Mouse (Mus musculus) CH12.LX (cell line): ENCODE results near the gene Brf1. TPM values are rescaled to one million over a fixed set of nuclear protein-coding genes. Genes with fewer than 3 reads are reported as not detected.

Source experiments
- DNase-seq: peaks from one replicate; pipeline ENCODE4 v3.0.0-alpha.2; 2013; ENCODE audit errors: extremely low read depth
- H3K27ac ChIP-seq: 2 replicates; pipeline ENCODE4 v1.5.1; 2012; ENCODE audit warnings: low read depth, mild to moderate bottlenecking, control low read depth, moderate library complexity; ENCODE audit not compliant: insufficient read depth
- H3K27me3 ChIP-seq: replicated peaks from 2 replicates; pipeline ENCODE3; 2012; ENCODE audit warnings: inconsistent platforms
- H3K36me3 ChIP-seq, 2 experiments: replicated peaks in 1 of 2; 2 replicates each; pipeline versions ENCODE3 to v1.6.1; 2012; ENCODE audit warnings: inconsistent platforms in 1 of 2, low read length in 1 of 2, mild to moderate bottlenecking in 1 of 2, mixed read lengths in 1 of 2, moderate library complexity in 1 of 2; ENCODE audit not compliant: control insufficient read depth in 1 of 2, insufficient read depth in 1 of 2
- H3K4me1 ChIP-seq, 2 experiments: 2 replicates each; pipeline ENCODE4 v1.6.1; 2012; ENCODE audit warnings: inconsistent platforms in 1 of 2, moderate library complexity in 1 of 2; ENCODE audit not compliant: insufficient read depth in 2 of 2, control insufficient read depth in 1 of 2
- H3K4me2 ChIP-seq: 2 replicates; pipeline ENCODE4 v1.6.1; 2012; ENCODE audit warnings: low read depth, mild to moderate bottlenecking, control low read depth; ENCODE audit not compliant: poor library complexity, insufficient read depth, severe bottlenecking
- H3K4me3 ChIP-seq, 3 experiments: fragments of 150-350 bp in 1 of 3; sonication (generic) in 1 of 3; replicated peaks in 1 of 3; 2 replicates each; pipeline versions ENCODE3 to v1.5.1; 2011 to 2012; ENCODE audit warnings: low read depth in 2 of 3, low read length in 2 of 3, mild to moderate bottlenecking in 2 of 3, moderate library complexity in 2 of 3, control low read depth in 1 of 3, improper control_type of control experiment in 1 of 3, inconsistent platforms in 1 of 3, mixed read lengths in 1 of 3; ENCODE audit not compliant: poor library complexity in 1 of 3
- H3K79me2 ChIP-seq: replicated peaks from 2 replicates; pipeline ENCODE4 v1.6.1; 2012; ENCODE audit warnings: mild to moderate bottlenecking, moderate library complexity; ENCODE audit not compliant: control insufficient read depth, poor library complexity, insufficient read depth, severe bottlenecking; ENCODE audit errors: extremely low read depth
- H3K9ac ChIP-seq: 2 replicates; pipeline ENCODE4 v1.6.1; 2012; ENCODE audit warnings: low read depth, mild to moderate bottlenecking, control low read depth, moderate library complexity; ENCODE audit not compliant: insufficient read depth
- H3K9me3 ChIP-seq: replicated peaks from 2 replicates; pipeline ENCODE3; 2012; ENCODE audit warnings: low read length, inconsistent platforms, mixed read lengths
- BHLHE40 ChIP-seq: IDR thresholded peaks from 2 replicates; pipeline ENCODE4 v1.6.1; 2011; ENCODE audit warnings: mild to moderate bottlenecking, low read depth, low read length, improper control_type of control experiment
- CHD1 ChIP-seq: IDR thresholded peaks from 2 replicates; pipeline ENCODE4 v1.6.1; 2012; ENCODE audit warnings: low read depth, low read length, improper control_type of control experiment, inconsistent platforms
- CHD2 ChIP-seq: IDR thresholded peaks from 2 replicates; pipeline ENCODE4 v1.6.1; 2011; ENCODE audit warnings: low read length, improper control_type of control experiment
- CTCF ChIP-seq, 2 experiments: IDR thresholded peaks in 1 of 2; conservative IDR thresholded peaks in 1 of 2; 2 replicates each; pipeline ENCODE4 v1.5.1; 2011 to 2012; ENCODE audit warnings: low read depth in 2 of 2, low read length in 2 of 2, improper control_type of control experiment in 1 of 2, inconsistent platforms in 1 of 2, mild to moderate bottlenecking in 1 of 2, moderate library complexity in 1 of 2
- E2F4 ChIP-seq: IDR thresholded peaks from 2 replicates; pipeline ENCODE4 v1.6.1; 2011; ENCODE audit warnings: low read depth, low read length, improper control_type of control experiment; ENCODE audit not compliant: insufficient replicate concordance
- ELF1 ChIP-seq: IDR thresholded peaks from 2 replicates; pipeline ENCODE4 v1.6.1; 2014; ENCODE audit warnings: low read depth, mild to moderate bottlenecking, inconsistent platforms, low read length, improper control_type of control experiment
- ETS1 ChIP-seq: conservative IDR thresholded peaks from 2 replicates; pipeline ENCODE4 v1.6.1; 2012; ENCODE audit warnings: low read depth, mild to moderate bottlenecking, inconsistent platforms, low read length, improper control_type of control experiment, moderate library complexity
- GABPA ChIP-seq: IDR thresholded peaks from 2 replicates; pipeline ENCODE4 v1.6.1; 2012; ENCODE audit warnings: low read depth, low read length, improper control_type of control experiment, inconsistent platforms; ENCODE audit not compliant: insufficient replicate concordance
- HCFC1 ChIP-seq: IDR thresholded peaks from 2 replicates; pipeline ENCODE4 v1.6.1; 2012; ENCODE audit warnings: low read depth, mild to moderate bottlenecking, inconsistent platforms, low read length, improper control_type of control experiment
- IRF4 ChIP-seq: IDR thresholded peaks from 2 replicates; pipeline ENCODE4 v1.6.1; 2014; ENCODE audit warnings: low read depth, mild to moderate bottlenecking, inconsistent platforms, low read length, improper control_type of control experiment
- JUN ChIP-seq: IDR thresholded peaks from 2 replicates; pipeline ENCODE4 v1.6.1; 2011; ENCODE audit warnings: low read depth, mild to moderate bottlenecking, low read length, improper control_type of control experiment, moderate library complexity; ENCODE audit not compliant: insufficient read depth
- JUND ChIP-seq: conservative IDR thresholded peaks from 2 replicates; pipeline ENCODE4 v1.6.1; 2011; ENCODE audit warnings: low read depth, low read length, improper control_type of control experiment
- KAT2A ChIP-seq: IDR thresholded peaks from 2 replicates; pipeline ENCODE4 v1.6.1; 2012; ENCODE audit warnings: low read length, improper control_type of control experiment, inconsistent platforms; ENCODE audit not compliant: insufficient replicate concordance
- MAFK ChIP-seq: IDR thresholded peaks from 2 replicates; pipeline ENCODE4 v1.6.1; 2011; ENCODE audit warnings: low read length, improper control_type of control experiment; ENCODE audit not compliant: insufficient replicate concordance
- MAX ChIP-seq: IDR thresholded peaks from 2 replicates; pipeline ENCODE4 v1.6.1; 2011; ENCODE audit warnings: low read length, improper control_type of control experiment
- MAZ ChIP-seq: IDR thresholded peaks from 2 replicates; pipeline ENCODE4 v1.6.1; 2012; ENCODE audit warnings: low read depth, mild to moderate bottlenecking, inconsistent platforms, low read length, improper control_type of control experiment, moderate library complexity
- MEF2A ChIP-seq: IDR thresholded peaks from 2 replicates; pipeline ENCODE4 v1.6.1; 2014; ENCODE audit warnings: low read depth, mild to moderate bottlenecking, inconsistent platforms, low read length, improper control_type of control experiment, borderline replicate concordance
- MXI1 ChIP-seq: IDR thresholded peaks from 2 replicates; pipeline ENCODE4 v1.6.1; 2011; ENCODE audit warnings: mild to moderate bottlenecking, low read depth, low read length, improper control_type of control experiment
- MYC ChIP-seq: IDR thresholded peaks from 2 replicates; pipeline ENCODE4 v1.6.1; 2011; ENCODE audit warnings: low read depth, mild to moderate bottlenecking, improper control_type of control experiment, low read length
- NELFE ChIP-seq: IDR thresholded peaks from 2 replicates; pipeline ENCODE4 v1.6.1; 2011; ENCODE audit warnings: low read depth, low read length, improper control_type of control experiment
- NRF1 ChIP-seq: IDR thresholded peaks from 2 replicates; pipeline ENCODE4 v1.6.1; 2014; ENCODE audit warnings: low read depth, mild to moderate bottlenecking, inconsistent platforms, low read length, improper control_type of control experiment, moderate library complexity
- POLR2A ChIP-seq: IDR thresholded peaks from 2 replicates; pipeline ENCODE4 v1.6.1; 2011; ENCODE audit warnings: low read depth, mild to moderate bottlenecking, improper control_type of control experiment, low read length
- RAD21 ChIP-seq: IDR thresholded peaks from 2 replicates; pipeline ENCODE4 v1.6.1; 2011; ENCODE audit warnings: low read depth, mild to moderate bottlenecking, low read length, improper control_type of control experiment, moderate library complexity
- RCOR1 ChIP-seq: conservative IDR thresholded peaks from 2 replicates; pipeline ENCODE4 v1.6.1; 2012; ENCODE audit warnings: low read depth, mild to moderate bottlenecking, inconsistent platforms, low read length, improper control_type of control experiment
- SIN3A ChIP-seq: IDR thresholded peaks from 2 replicates; pipeline ENCODE4 v1.6.1; 2012; ENCODE audit warnings: low read length, improper control_type of control experiment, inconsistent platforms
- SMC3 ChIP-seq: IDR thresholded peaks from 2 replicates; pipeline ENCODE4 v1.6.1; 2011; ENCODE audit warnings: low read depth, low read length, improper control_type of control experiment
- USF1 ChIP-seq: IDR thresholded peaks from 2 replicates; pipeline ENCODE4 v1.6.1; 2014; ENCODE audit warnings: low read depth, mild to moderate bottlenecking, inconsistent platforms, low read length, improper control_type of control experiment
- ZKSCAN1 ChIP-seq: IDR thresholded peaks from 2 replicates; pipeline ENCODE4 v1.6.1; 2012; ENCODE audit warnings: low read depth, inconsistent platforms, low read length, improper control_type of control experiment, borderline replicate concordance
- ZMIZ1 ChIP-seq: IDR thresholded peaks from 2 replicates; pipeline ENCODE4 v1.6.1; 2012; ENCODE audit warnings: low read depth, mild to moderate bottlenecking, inconsistent platforms, low read length, improper control_type of control experiment
- ZNF384 ChIP-seq: IDR thresholded peaks from 2 replicates; pipeline ENCODE4 v1.6.1; 2012; ENCODE audit warnings: low read depth, low read length, improper control_type of control experiment, inconsistent platforms
- dilution Hi-C: fragments of 300-500 bp; cut with MboI; formaldehyde crosslinking; loops from 2 replicates; pipeline ENCODE4 v1.14.3; 2020; ENCODE audit warnings: low sequenced_read_pairs; ENCODE audit not compliant: extremely low pct_unique_long_range_greater_than_20kb, extremely low pct_ligation_motif_present
- in situ Hi-C: fragments of 300-500 bp; cut with MboI; formaldehyde crosslinking; loops from 3 replicates; pipeline ENCODE4 v1.14.3; 2019; ENCODE audit warnings: low sequenced_read_pairs, low pct_ligation_motif_present, low pct_unique_long_range_greater_than_20kb, mixed read lengths
- polyA plus RNA-seq: library from polyadenylated mRNA; unstranded; fragments of >175 nt; gene quantifications from 2 replicates; pipeline ENCODE4 v1.2.1, GENCODE M21; 2012; ENCODE audit warnings: low read depth; ENCODE audit not compliant: insufficient read length
- total RNA-seq, 2 experiments: library from RNA; depleted of rRNA; stranded (reverse); fragments of 300-350 nt in 1 of 2; fragments of >200 nt in 1 of 2; gene quantifications; 2 replicates each; pipeline ENCODE4 v1.2.3; 2012 to 2014

The Brf1 gene
- total and polyA plus RNA-seq, 3 experiments, result 15.9 to 31.2 (median 29.6) TPM

- Histone ChIP-seq H3K27ac (no peak overlapping the region), H3K4me3 (no peak overlapping the region), H3K4me2 (no peak overlapping the region), H3K4me1 (peaks cover 0 to 8% of the 10 kb centered on the region in 2 experiments; a peak in 3 of 4 replicates), H3K9me3 (no peaks in the 10 kb centered on the region), H3K9ac (no peak overlapping the region), H3K79me2 (no peaks in the 10 kb centered on the region), H3K36me3 (peaks cover 67 to 91% of the 10 kb centered on the region in 2 experiments), H3K27me3 (no peaks in the 10 kb centered on the region)
- dilution Hi-C loops (no loop called here), in situ Hi-C loops (no loop called here)
- TF ChIP-seq ZNF384 (no peak), KAT2A (no peak), IRF4 (no peak), MYC (no peak), HCFC1 (no peak), POLR2A (no peak), CTCF (conservative IDR thresholded peaks at IDR 0.05 in 1 of 2, IDR thresholded peaks at IDR 0.05 in 1 of 2; ENCODE audit: low read depth in 2 of 2, low read length in 2 of 2) (no peak), ZMIZ1 (no peak), BHLHE40 (no peak), ZKSCAN1 (no peak), NRF1 (no peak), RAD21 (no peak), GABPA (no peak), MAX (no peak), CHD2 (no peak), SMC3 (no peak), CHD1 (no peak), USF1 (no peak), NELFE (no peak)
- DNase-seq, result no peak
These were observed 18.5 kb downstream of the Brf1 start for GRCm38 (mm10) chr12:112982031-112982430.

- peak overlapping the region; percentile 80 for H3K9ac ChIP-seq
- H3K9me3 ChIP-seq, result no peaks in the 10 kb centered on the region
- peak overlapping the region; percentile 59 to 78 (median 68) for H3K4me3 ChIP-seq
- H3K4me2 ChIP-seq, result peak overlapping the region; percentile 45; the same call in 1 of the 2 replicates
- dilution Hi-C loops (no loop called here), in situ Hi-C loops (no loop called here)
- TF ChIP-seq SIN3A (no peak), CHD1 (no peak), ELF1 (no peak), RAD21 (no peak), RCOR1 (no peak), JUND (no peak), IRF4 (no peak), BHLHE40 (no peak), ETS1 (no peak), MAZ (no peak), NELFE (no peak), KAT2A (no peak), JUN (no peak), E2F4 (no peak), GABPA (no peak), ZNF384 (no peak), MYC (no peak), MAFK (no peak), MXI1 (no peak), MEF2A (no peak)
- no peaks in the 10 kb centered on the region for H3K79me2 ChIP-seq
- peaks cover 56 to 83% of the 10 kb centered on the region in 2 experiments for H3K36me3 ChIP-seq
- peaks cover 0 to 16% of the 10 kb centered on the region in 2 experiments; a peak in 3 of 4 replicates for H3K4me1 ChIP-seq
- no peaks in the 10 kb centered on the region for H3K27me3 ChIP-seq
- DNase-seq, result no peak
- no peak overlapping the region for H3K27ac ChIP-seq
These were observed 23.3 kb downstream of the Brf1 start for GRCm38 (mm10) chr12:112977156-112977555.
